10 mouse cellular contexts compared by ENCODE assay signal in genomic region chr2:45104066-45104465, GRCm38 (mm10). TPM values are rescaled to one million over a fixed set of nuclear protein-coding genes. Genes with fewer than 3 reads are reported as not detected.
A peak's percentile ranks its signal among the peaks of the same experiment; 100 is the strongest.
DNase-seq lines count a peak whose midpoint lies in the region; ATAC-seq and TF ChIP-seq lines count a peak whose summit lies in the region.
"Had no signal": no experiment of that assay in that cellular context is flagged by ENCODE, and none has a peak within 500 bp of the region (broad histone marks: within the 10 kb centered on the region; RNA-seq: fewer than 3 reads in every experiment).

No protein-coding gene starts in this region.

- H3K9ac ChIP-seq in intestine, embryonic 14.5 days (ENCODE audit: low read length): peak overlapping the region; percentile 6; the same call in 1 of the 2 replicates
- H3K9ac ChIP-seq in intestine, embryonic 15.5 days: no peak overlapping the region
- peak overlapping the region; percentile 73; the same call in 1 of the 2 replicates for H3K9ac ChIP-seq in embryonic facial prominence, embryonic 13.5 days
- H3K9ac ChIP-seq in hindbrain, embryonic 12.5 days: peak overlapping the region; percentile 50
- H3K9ac ChIP-seq in midbrain, embryonic 15.5 days: no peak overlapping the region
- H3K9ac ChIP-seq: limb, embryonic 12.5 days had no signal

- H3K27ac ChIP-seq in intestine, embryonic 14.5 days (ENCODE audit: low read depth): 0 out of 2 replicates have a peak overlapping the region, but pooled peaks have one; percentile 4
- no peak overlapping the region for H3K27ac ChIP-seq in intestine, embryonic 15.5 days
- peak overlapping the region; percentile 72; the same call in 1 of the 2 replicates for H3K27ac ChIP-seq in embryonic facial prominence, embryonic 13.5 days
- peak overlapping the region; percentile 81 for H3K27ac ChIP-seq in hindbrain, embryonic 12.5 days
- peak overlapping the region; percentile 45 for H3K27ac ChIP-seq in midbrain, embryonic 15.5 days
- H3K27ac ChIP-seq in thymus, adult 2 months (ENCODE audit: control insufficient read depth, insufficient read depth, low read length): no peak overlapping the region
- H3K27ac ChIP-seq: limb, embryonic 12.5 days had no signal

- TF ChIP-seq POLR2A in thymus, adult 2 months (IDR thresholded peaks at IDR 0.05; ENCODE audit: control insufficient read depth, extremely low read depth, insufficient read depth, low read length, poor library complexity): no peak

- TF ChIP-seq CTCF in thymus, adult 2 months (IDR thresholded peaks at IDR 0.05; ENCODE audit: borderline replicate concordance, control insufficient read depth, extremely low read depth, insufficient read depth, low read length, poor library complexity): no peak

- peaks cover 5% of the 10 kb centered on the region; the same call in 1 of the 2 replicates for H3K4me1 ChIP-seq in intestine, embryonic 14.5 days (replicated peaks; ENCODE audit: control insufficient read depth, insufficient read depth, low read length)
- H3K4me1 ChIP-seq in intestine, embryonic 15.5 days (replicated peaks): peaks cover 7% of the 10 kb centered on the region; the same call in 1 of the 2 replicates
- peaks cover 46% of the 10 kb centered on the region for H3K4me1 ChIP-seq in embryonic facial prominence, embryonic 13.5 days
- H3K4me1 ChIP-seq in hindbrain, embryonic 12.5 days: peaks cover 74% of the 10 kb centered on the region
- H3K4me1 ChIP-seq in midbrain, embryonic 15.5 days: peaks cover 63% of the 10 kb centered on the region
- H3K4me1 ChIP-seq in thymus, adult 2 months (replicated peaks; ENCODE audit: control insufficient read depth, insufficient read depth, low read length): peaks cover 8% of the 10 kb centered on the region

- peak; percentile 31 for DNase-seq in intestine, embryonic 14.5 days (ENCODE audit: low spot score)
- DNase-seq in natural killer cell, adult 2 months (ENCODE audit: low spot score in 2 of 2): no peak
- no peak for DNase-seq in embryo, embryonic 10.5 days (ENCODE audit: low spot score)
- no peak for DNase-seq in thymus, adult 2 months
- DNase-seq: adrenal gland, postnatal 14 days had no signal

- no peak for ATAC-seq in intestine, embryonic 14.5 days (replicated peaks; ENCODE audit: low FRiP score, low TSS enrichment, low read depth)
- ATAC-seq in intestine, embryonic 15.5 days: no peak
- ATAC-seq in embryonic facial prominence, embryonic 13.5 days (ENCODE audit: insufficient number of reproducible peaks, insufficient read depth, low FRiP score, low TSS enrichment, low read depth): no peak
- ATAC-seq in hindbrain, embryonic 12.5 days (ENCODE audit: low FRiP score): no peak
- no peak for ATAC-seq in midbrain, embryonic 15.5 days (replicated peaks)

- peak overlapping the region; percentile 6; the same call in 1 of the 2 replicates for H3K4me3 ChIP-seq in intestine, embryonic 14.5 days (ENCODE audit: low read depth, low read length)
- no peak overlapping the region for H3K4me3 ChIP-seq in intestine, embryonic 15.5 days (replicated peaks)
- H3K4me3 ChIP-seq in embryonic facial prominence, embryonic 13.5 days: peak overlapping the region; percentile 77; the same call in 1 of the 2 replicates
- no peak overlapping the region for H3K4me3 ChIP-seq in hindbrain, embryonic 12.5 days
- no peak overlapping the region for H3K4me3 ChIP-seq in midbrain, embryonic 15.5 days
- H3K4me3 ChIP-seq in thymus, adult 2 months (ENCODE audit: control insufficient read depth, insufficient read depth, low read length): no peak overlapping the region
- H3K4me3 ChIP-seq: limb, embryonic 12.5 days had no signal

- 48% methylated on average over 4 of the region's 4 CpGs for WGBS in intestine, embryonic 14.5 days
- 40% methylated on average over 4 of the region's 4 CpGs for WGBS in intestine, embryonic 15.5 days
- WGBS in embryonic facial prominence, embryonic 13.5 days: 41% methylated on average over 4 of the region's 4 CpGs
- WGBS in hindbrain, embryonic 12.5 days: 41% methylated on average over 4 of the region's 4 CpGs
- WGBS in midbrain, embryonic 15.5 days: 35% methylated on average over 4 of the region's 4 CpGs
- WGBS in thymus, adult 2 months: 74% methylated on average over 4 of the region's 4 CpGs

- peaks cover 16% of the 10 kb centered on the region for H3K27me3 ChIP-seq in intestine, embryonic 14.5 days (replicated peaks; ENCODE audit: control insufficient read depth, insufficient read depth, low read length)
- H3K27me3 ChIP-seq in intestine, embryonic 15.5 days (replicated peaks): 0 out of 2 replicates have a peak, but pooled peaks cover 6% of the 10 kb centered on the region
- peaks cover 31% of the 10 kb centered on the region for H3K27me3 ChIP-seq in embryonic facial prominence, embryonic 13.5 days
- H3K27me3 ChIP-seq in hindbrain, embryonic 12.5 days: no peaks in the 10 kb centered on the region
- H3K27me3 ChIP-seq in midbrain, embryonic 15.5 days (replicated peaks): no peaks in the 10 kb centered on the region
- H3K27me3 ChIP-seq in thymus, adult 2 months (ENCODE audit: control insufficient read depth, insufficient read depth, low read length): no peaks in the 10 kb centered on the region

- H3K9me3 ChIP-seq in intestine, embryonic 14.5 days (ENCODE audit: control insufficient read depth, low read length): no peaks in the 10 kb centered on the region
- H3K9me3 ChIP-seq in intestine, embryonic 15.5 days: no peaks in the 10 kb centered on the region
- no peaks in the 10 kb centered on the region for H3K9me3 ChIP-seq in embryonic facial prominence, embryonic 13.5 days
- H3K9me3 ChIP-seq in hindbrain, embryonic 12.5 days (replicated peaks): no peaks in the 10 kb centered on the region
- H3K9me3 ChIP-seq in midbrain, embryonic 15.5 days: no peaks in the 10 kb centered on the region
- H3K9me3 ChIP-seq: limb, embryonic 12.5 days had no signal

- H3K36me3 ChIP-seq in intestine, embryonic 14.5 days (ENCODE audit: control insufficient read depth, insufficient read depth, low read length): peaks cover 11% of the 10 kb centered on the region; the same call in 1 of the 2 replicates
- H3K36me3 ChIP-seq in intestine, embryonic 15.5 days: no peaks in the 10 kb centered on the region
- peaks cover 6% of the 10 kb centered on the region for H3K36me3 ChIP-seq in embryonic facial prominence, embryonic 13.5 days
- no peaks in the 10 kb centered on the region for H3K36me3 ChIP-seq in hindbrain, embryonic 12.5 days
- no peaks in the 10 kb centered on the region for H3K36me3 ChIP-seq in midbrain, embryonic 15.5 days (replicated peaks)
- H3K36me3 ChIP-seq in thymus, adult 2 months (ENCODE audit: control insufficient read depth, insufficient read depth, low read length): no peaks in the 10 kb centered on the region
- H3K36me3 ChIP-seq: limb, embryonic 12.5 days had no signal

- peak overlapping the region; percentile 75 for H3K4me2 ChIP-seq in intestine, embryonic 14.5 days (ENCODE audit: low read length)
- H3K4me2 ChIP-seq in intestine, embryonic 15.5 days (replicated peaks): no peak overlapping the region; the same call in 1 of the 2 replicates
- peak overlapping the region; percentile 68 for H3K4me2 ChIP-seq in embryonic facial prominence, embryonic 13.5 days
- H3K4me2 ChIP-seq in hindbrain, embryonic 12.5 days (replicated peaks): peak overlapping the region; percentile 80
- H3K4me2 ChIP-seq in midbrain, embryonic 15.5 days: peak overlapping the region; percentile 94
- H3K4me2 ChIP-seq: limb, embryonic 12.5 days had no signal

RNA-seq across cellular contexts. Expression of gene Zeb2, which starts 13.1 kb away (rescaled TPM):
- 44.5 and 49.2 TPM in 2 replicates for polyA plus RNA-seq in intestine, embryonic 14.5 days (2014; fragmentation: Nextera tagmentation; extraction: Ambion mirVana)
- 34.5 and 37.4 TPM in 2 replicates for polyA plus RNA-seq in intestine, embryonic 15.5 days (2015; fragmentation: Nextera tagmentation; extraction: Ambion mirVana)
- 85.7 and 96.4 TPM in 2 replicates for polyA plus RNA-seq in embryonic facial prominence, embryonic 13.5 days (2015; fragmentation: Nextera tagmentation; extraction: Ambion mirVana)
- polyA plus RNA-seq in hindbrain, embryonic 12.5 days (2016; fragmentation: Nextera tagmentation; extraction: Ambion mirVana): 47.3 and 60.5 TPM in 2 replicates
- 30.8 and 31.5 TPM in 2 replicates for polyA plus RNA-seq in midbrain, embryonic 15.5 days (2015; fragmentation: Nextera tagmentation; extraction: Ambion mirVana)
- polyA plus RNA-seq in thymus, adult 2 months (2012; rRNA removed): 6.5 and 8.7 TPM in 2 replicates

Comparison
In these comparisons a context has a peak if more than half of its experiments do, and no peak if none do; other contexts are left out.
1. H3K27ac ChIP-seq: peak in intestine, embryonic 14.5 days (single experiment), embryonic facial prominence, embryonic 13.5 days (single experiment), hindbrain, embryonic 12.5 days (single experiment) and midbrain, embryonic 15.5 days (single experiment); none in intestine, embryonic 15.5 days (single experiment) and thymus, adult 2 months (single experiment).
2. H3K4me3 ChIP-seq: peak in intestine, embryonic 14.5 days (single experiment) and embryonic facial prominence, embryonic 13.5 days (single experiment); none in intestine, embryonic 15.5 days (single experiment), hindbrain, embryonic 12.5 days (single experiment), midbrain, embryonic 15.5 days (single experiment) and thymus, adult 2 months (single experiment).
3. H3K9ac ChIP-seq: peak in intestine, embryonic 14.5 days (single experiment), embryonic facial prominence, embryonic 13.5 days (single experiment) and hindbrain, embryonic 12.5 days (single experiment); none in intestine, embryonic 15.5 days (single experiment) and midbrain, embryonic 15.5 days (single experiment).